Mouse (Mus musculus): ENCODE data around the gene Gstt4. TPM values are rescaled to one million over a fixed set of nuclear protein-coding genes. Genes with fewer than 3 reads are reported as not detected.
"Not testable (repeated sequence)": the region's sequence is repeated elsewhere in the genome, so short reads cannot be mapped to it uniquely, and the experiment has no call there.

The Gstt4 gene
- polyA plus RNA-seq, 1 experiment, result not detected

DNA sequence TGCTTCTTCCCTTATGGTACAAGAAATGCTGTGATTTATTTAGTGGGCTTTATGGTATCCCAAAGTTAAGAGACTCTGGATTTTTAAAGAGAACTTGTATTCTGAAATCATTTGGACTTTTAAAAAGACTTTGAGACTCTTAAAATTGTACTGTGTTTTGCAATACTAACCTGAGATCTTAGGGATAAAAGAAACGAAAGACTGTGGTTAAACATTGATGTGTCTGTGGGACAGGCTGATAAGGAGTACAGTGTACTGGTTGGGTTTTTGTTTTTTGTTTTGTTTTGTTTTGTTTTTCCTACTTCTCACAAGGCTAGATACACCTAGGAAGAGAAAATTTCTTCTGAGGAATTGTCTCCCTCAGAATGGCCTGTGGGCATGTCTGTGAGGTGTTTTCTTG, 36.9 kb downstream of the Gstt4 start:
- Histone ChIP-seq H3K4me3 (ENCODE audit: insufficient read depth, low read depth, low read length) (no peak overlapping the region), H3K27ac (ENCODE audit: insufficient read depth, low read depth, low read length) (no peak overlapping the region), H3K4me1 (ENCODE audit: control insufficient read depth, insufficient read depth, low read length) (peaks cover 7% of the 10 kb centered on the region)
- 89% methylated on average over 1 of the region's 1 CpGs for WGBS
- no peak for TF ChIP-seq CTCF (IDR thresholded peaks at IDR 0.05; ENCODE audit: insufficient read depth, low read depth, low read length)
- no peak for TF ChIP-seq POLR2A (IDR thresholded peaks at IDR 0.05; ENCODE audit: insufficient read depth, low read depth, low read length)

DNA sequence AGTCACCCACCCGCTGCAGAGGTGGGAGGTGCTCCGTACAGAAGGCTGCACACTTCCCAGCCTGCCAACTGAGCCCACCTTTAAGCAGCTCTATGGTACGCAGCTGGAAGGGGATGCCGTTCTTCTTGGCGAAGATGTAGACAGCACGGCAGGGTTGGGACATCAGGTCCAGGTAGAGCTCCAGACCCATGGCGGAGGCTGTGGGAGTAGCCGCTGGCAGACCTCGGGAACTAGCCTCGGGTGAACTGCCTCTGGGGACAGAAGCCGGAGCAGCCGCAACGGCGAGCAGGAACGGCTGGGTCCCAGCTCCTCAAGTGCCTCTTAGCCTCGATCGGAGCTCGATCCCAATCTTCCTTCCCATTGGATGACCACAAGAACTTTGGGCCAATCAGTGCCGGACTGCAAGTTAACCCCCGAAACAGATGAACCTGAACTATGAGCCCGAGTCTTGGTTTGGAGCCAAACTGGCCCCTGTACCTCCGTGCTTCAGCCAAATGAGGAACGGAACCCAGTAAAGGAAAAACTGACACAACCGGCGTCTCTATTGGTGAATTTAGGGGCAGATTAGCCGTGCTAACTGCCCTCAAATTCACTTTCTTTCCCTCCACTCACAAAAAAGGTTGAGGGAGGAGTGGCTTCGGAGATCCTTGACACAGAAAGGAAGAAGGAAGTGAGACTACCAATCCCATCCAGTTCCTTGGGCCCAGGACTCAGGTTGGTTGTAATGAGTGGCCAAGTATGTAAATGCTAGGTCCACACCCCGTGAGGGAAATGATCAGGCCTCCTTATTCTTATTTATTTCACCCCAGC, 41.4 kb downstream of the Gstt4 start, which contains the start of the genes Gm20441 and Gstt3:
Gm20441 (minus strand) TSS at position 186 of the 810 bp plus-strand sequence.
Gstt3 (minus strand) TSS at position 646 of the 810 bp plus-strand sequence.
- WGBS, result 6% methylated on average over 28 of the region's 28 CpGs
- no peak for TF ChIP-seq CTCF (IDR thresholded peaks at IDR 0.05; ENCODE audit: insufficient read depth, low read depth, low read length)
- TF ChIP-seq POLR2A (IDR thresholded peaks at IDR 0.05; ENCODE audit: insufficient read depth, low read depth, low read length), result no peak
- peak within 1 kb of the TSS; percentile 33 for H3K4me3 ChIP-seq (ENCODE audit: insufficient read depth, low read depth, low read length)
- peaks cover 10% of the 10 kb centered on the region for H3K4me1 ChIP-seq (ENCODE audit: control insufficient read depth, insufficient read depth, low read length)
- no peak within 1 kb of the TSS for H3K27ac ChIP-seq (ENCODE audit: insufficient read depth, low read depth, low read length)

DNA sequence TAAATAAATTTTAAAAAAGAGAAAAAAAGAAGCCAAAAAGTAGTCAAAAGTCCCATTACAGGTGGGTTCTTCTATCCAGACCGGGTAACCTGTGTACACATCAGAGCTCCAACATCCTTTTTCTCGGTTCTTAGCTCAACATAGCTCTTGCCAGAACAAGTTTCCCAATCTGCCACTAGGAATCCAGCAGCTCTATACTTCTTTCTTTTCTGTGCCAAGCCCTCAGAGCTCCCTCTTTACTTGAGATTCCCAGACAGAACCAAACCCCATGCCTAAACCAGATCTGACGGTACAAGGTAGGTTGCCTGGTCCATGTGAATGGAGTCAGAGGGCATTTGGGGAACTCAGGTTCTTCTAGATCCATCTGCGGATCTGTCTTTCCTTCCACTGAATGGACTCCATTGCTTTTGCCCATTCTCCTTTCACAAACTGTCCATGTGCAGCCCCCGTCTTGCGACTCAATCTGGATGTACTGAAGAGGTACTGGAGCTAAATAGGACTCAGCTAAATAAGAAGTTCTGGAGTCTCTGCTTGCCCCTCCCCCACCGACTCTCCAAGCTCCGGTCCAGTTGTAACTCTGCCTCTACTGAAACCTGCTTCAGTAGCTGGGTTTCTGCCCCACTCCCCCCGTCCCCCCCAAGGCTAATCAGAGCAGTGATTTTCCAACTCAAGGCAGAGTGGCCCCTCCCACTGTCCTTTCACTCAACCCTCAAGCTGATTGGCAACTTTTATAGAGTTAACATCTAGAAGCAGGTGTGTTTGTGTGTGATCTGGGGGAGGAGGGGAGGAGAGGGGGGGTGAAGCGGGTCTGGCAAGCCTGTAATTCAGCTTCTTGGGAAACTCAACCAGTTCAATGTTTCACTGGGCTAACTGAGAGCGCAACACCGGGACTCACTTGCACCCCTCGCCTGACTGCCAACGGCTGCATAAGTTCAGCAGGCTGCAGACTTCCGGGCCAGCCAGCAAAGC, 42.9 kb downstream of the Gstt4 start:
- Histone ChIP-seq H3K27ac (ENCODE audit: insufficient read depth, low read depth, low read length) (no peak overlapping the region), H3K4me3 (ENCODE audit: insufficient read depth, low read depth, low read length) (no peak overlapping the region), H3K4me1 (ENCODE audit: control insufficient read depth, insufficient read depth, low read length) (peaks cover 10% of the 10 kb centered on the region)
- TF ChIP-seq POLR2A (IDR thresholded peaks at IDR 0.05; ENCODE audit: insufficient read depth, low read depth, low read length) (no peak), CTCF (IDR thresholded peaks at IDR 0.05; ENCODE audit: insufficient read depth, low read depth, low read length) (no peak)
- 34% methylated on average over 15 of the region's 15 CpGs for WGBS

DNA sequence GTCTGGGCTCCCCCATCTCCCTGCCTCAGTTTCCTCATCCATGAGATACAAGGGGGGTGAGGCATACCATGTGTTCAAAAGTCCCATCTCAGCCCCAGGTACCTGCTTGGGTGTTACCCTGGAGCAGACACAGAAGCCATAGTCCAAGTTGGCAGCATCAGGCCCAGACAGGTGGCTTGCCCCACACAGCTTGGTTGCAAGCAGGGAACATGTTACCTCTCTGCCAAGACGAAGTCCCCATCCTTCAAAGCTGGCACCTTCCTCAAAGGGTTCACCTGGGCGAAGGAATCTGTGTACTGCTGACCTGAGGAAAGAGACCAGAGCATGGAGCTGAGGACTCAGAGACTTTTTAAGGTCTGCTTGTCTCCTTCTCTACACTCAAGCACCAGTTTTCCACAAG, 44.5 kb downstream of the Gstt4 start:
- Histone ChIP-seq H3K4me1 (ENCODE audit: control insufficient read depth, insufficient read depth, low read length) (peaks cover 13% of the 10 kb centered on the region), H3K4me3 (ENCODE audit: insufficient read depth, low read depth, low read length) (no peak overlapping the region), H3K27ac (ENCODE audit: insufficient read depth, low read depth, low read length) (no peak overlapping the region)
- 88% methylated on average over 2 of the region's 2 CpGs for WGBS
- no peak for TF ChIP-seq POLR2A (IDR thresholded peaks at IDR 0.05; ENCODE audit: insufficient read depth, low read depth, low read length)
- no peak for TF ChIP-seq CTCF (IDR thresholded peaks at IDR 0.05; ENCODE audit: insufficient read depth, low read depth, low read length)

DNA sequence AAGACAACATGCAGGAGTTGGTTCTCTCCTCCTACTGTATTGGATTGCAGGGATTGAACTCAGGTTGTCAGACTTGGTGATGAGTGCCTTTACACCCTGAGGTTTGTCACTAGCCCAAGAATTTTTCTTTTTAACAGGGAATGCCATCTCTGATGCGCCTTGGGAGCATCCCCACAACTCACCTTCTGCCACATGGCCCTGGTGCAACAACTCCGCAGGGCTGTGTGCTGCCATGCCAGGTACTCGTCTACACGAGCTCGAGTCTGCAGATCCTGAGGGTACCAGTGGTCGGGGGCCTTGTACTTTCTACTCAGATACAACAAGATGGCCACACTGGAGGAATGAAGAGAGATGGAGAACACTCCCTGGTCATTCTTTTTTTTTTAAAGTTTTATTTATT, 45.8 kb downstream of the Gstt4 start:
- H3K27ac ChIP-seq (ENCODE audit: insufficient read depth, low read depth, low read length), result no peak overlapping the region
- peaks cover 18% of the 10 kb centered on the region for H3K4me1 ChIP-seq (ENCODE audit: control insufficient read depth, insufficient read depth, low read length)
- no peak overlapping the region for H3K4me3 ChIP-seq (ENCODE audit: insufficient read depth, low read depth, low read length)
- 88% methylated on average over 6 of the region's 6 CpGs for WGBS
- no peak for TF ChIP-seq CTCF (IDR thresholded peaks at IDR 0.05; ENCODE audit: insufficient read depth, low read depth, low read length)
- no peak for TF ChIP-seq POLR2A (IDR thresholded peaks at IDR 0.05; ENCODE audit: insufficient read depth, low read depth, low read length)

DNA sequence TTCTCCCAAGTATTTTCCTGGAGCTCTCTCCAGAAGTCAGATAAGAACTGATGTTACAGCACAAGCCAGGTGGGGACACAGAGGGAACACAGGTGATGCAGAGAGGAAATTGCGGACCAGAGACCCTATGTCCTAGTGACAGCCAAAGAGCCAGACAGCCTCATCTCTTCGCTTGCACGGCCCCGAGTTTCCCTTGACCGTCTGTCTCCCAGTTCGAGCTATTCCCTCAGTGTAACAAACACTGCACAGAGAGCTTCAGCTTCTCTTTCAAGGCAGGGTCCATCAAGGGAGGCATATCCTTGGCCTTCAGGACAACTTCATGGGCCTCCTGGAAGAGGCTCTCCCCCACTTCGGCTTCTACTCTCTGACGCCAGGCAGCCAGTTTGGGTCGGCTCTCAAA, 47.8 kb downstream of the Gstt4 start:
- H3K27ac ChIP-seq (ENCODE audit: insufficient read depth, low read depth, low read length), result no peak overlapping the region
- H3K4me3 ChIP-seq (ENCODE audit: insufficient read depth, low read depth, low read length), result no peak overlapping the region
- no peak for TF ChIP-seq CTCF (IDR thresholded peaks at IDR 0.05; ENCODE audit: insufficient read depth, low read depth, low read length)
- no peak for TF ChIP-seq POLR2A (IDR thresholded peaks at IDR 0.05; ENCODE audit: insufficient read depth, low read depth, low read length)
- 88% methylated on average over 9 of the region's 9 CpGs for WGBS
- peaks cover 8% of the 10 kb centered on the region for H3K4me1 ChIP-seq (ENCODE audit: control insufficient read depth, insufficient read depth, low read length)

DNA sequence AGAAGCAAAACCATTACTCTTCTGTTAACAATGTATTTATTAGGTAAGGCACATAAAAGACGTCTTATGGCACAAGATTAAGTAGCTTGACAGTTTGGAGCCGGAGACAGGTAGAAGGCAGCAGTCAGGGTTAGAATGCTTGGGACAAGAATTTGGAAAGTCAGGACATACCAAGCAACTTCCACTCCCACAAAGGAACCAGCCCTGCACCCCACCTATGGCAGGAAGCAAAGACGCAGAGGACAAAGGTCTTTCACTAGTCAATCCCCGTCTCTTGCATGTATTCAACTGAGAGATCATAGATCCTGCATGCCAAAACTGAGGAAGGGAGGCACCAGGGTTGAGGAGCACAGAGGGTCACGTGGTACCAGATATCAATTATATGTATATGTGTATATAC, 48.2 kb downstream of the Gstt4 start:
- 91% methylated on average over 5 of the region's 5 CpGs for WGBS

DNA sequence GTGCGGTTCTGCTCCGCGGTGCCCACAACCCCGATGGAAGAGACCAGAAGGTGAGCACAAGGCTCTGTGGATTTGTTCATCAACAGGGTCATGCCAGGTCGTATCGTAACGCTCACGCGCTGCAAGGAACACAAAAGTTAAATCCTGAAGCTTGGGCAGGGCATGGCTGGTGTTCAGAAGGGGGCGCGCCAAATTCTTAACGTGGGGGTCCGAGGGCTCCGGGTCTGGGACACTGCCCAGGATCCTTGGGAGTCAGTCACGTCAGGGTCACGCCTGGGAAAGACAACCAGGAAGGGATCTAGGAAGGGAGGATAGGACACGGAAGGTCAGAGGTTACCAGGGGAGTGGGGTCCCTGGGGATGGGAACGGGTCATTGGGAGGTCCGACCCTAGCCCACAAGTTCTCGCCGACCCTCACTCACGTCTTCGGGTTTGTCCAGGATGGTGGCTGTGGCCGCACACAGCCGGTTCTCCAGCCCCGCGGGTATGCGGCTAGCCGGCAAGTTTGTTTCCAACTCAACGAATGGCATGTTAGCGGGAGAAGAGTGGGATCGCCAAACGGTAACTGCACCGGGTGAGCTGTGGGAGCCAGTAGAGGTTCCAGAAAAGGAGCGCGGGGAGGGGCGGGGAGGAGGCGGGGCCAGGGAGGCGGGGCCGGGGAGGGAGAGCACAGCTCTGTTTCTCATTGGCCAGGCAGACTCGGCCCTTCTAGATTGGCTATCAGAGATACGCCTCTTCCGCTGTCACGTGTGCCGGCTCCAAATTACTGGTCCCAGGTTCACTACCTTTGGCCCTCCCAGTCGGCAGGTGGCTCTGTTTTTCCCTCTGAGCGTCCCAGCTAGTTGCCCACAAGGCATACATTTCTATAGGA, 49.3 kb downstream of the Gstt4 start, which contains the start of gene Ddt:
Ddt (minus strand) TSS at position 620 of the 870 bp plus-strand sequence.
- TF ChIP-seq CTCF (IDR thresholded peaks at IDR 0.05; ENCODE audit: insufficient read depth, low read depth, low read length), result no peak
- no peak for TF ChIP-seq POLR2A (IDR thresholded peaks at IDR 0.05; ENCODE audit: insufficient read depth, low read depth, low read length)
- no peak within 1 kb of the TSS for H3K27ac ChIP-seq (ENCODE audit: insufficient read depth, low read depth, low read length)
- WGBS, result under 1% methylated on average over 47 of the region's 47 CpGs
- peak within 1 kb of the TSS; percentile 69 for H3K4me3 ChIP-seq (ENCODE audit: insufficient read depth, low read depth, low read length)
- H3K4me1 ChIP-seq (ENCODE audit: control insufficient read depth, insufficient read depth, low read length), result peaks cover 8% of the 10 kb centered on the region

More for the DNA sequence above, 48.2 kb downstream of the Gstt4 start:
- Histone ChIP-seq H3K4me3 (ENCODE audit: insufficient read depth, low read depth, low read length) (no peak overlapping the region), H3K4me1 (ENCODE audit: control insufficient read depth, insufficient read depth, low read length) (peaks cover 8% of the 10 kb centered on the region), H3K27ac (ENCODE audit: insufficient read depth, low read depth, low read length) (no peak overlapping the region)
- no peak for TF ChIP-seq CTCF (IDR thresholded peaks at IDR 0.05; ENCODE audit: insufficient read depth, low read depth, low read length)
- no peak for TF ChIP-seq POLR2A (IDR thresholded peaks at IDR 0.05; ENCODE audit: insufficient read depth, low read depth, low read length)

DNA sequence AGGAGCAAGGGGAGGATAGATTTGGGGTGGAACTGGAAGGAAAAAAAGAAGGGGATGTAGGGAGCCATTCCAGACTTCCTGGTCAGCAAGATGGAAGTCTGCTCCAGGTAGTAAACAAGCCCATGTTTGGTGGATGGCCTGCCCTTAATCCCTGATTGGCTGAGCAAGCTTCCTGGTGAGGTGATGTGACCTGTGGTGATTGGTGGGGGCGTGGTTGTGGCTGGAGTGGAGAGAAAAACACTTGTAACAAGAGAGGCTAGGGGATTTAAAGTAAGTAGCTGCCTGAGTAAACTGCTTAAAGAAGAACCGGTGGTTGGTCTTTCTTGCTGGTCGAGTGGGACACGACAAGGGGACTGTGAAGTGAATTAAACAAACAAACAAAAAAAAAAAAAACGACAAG, 54.6 kb downstream of the Gstt4 start:
- H3K27ac ChIP-seq (ENCODE audit: insufficient read depth, low read depth, low read length); H3K4me3 ChIP-seq (ENCODE audit: insufficient read depth, low read depth, low read length); H3K4me1 ChIP-seq (ENCODE audit: control insufficient read depth, insufficient read depth, low read length): not testable (repeated sequence)
- WGBS, result 35% methylated on average over 5 of the region's 5 CpGs
